Mouse (Mus musculus) stomach, postnatal 0 days (tissue): ENCODE data around the gene Car5a.

Experiments used
- CTCF ChIP-seq: IDR thresholded peaks from 2 replicates; pipeline ENCODE4 v1.5.1; 2016; ENCODE audit warnings: antibody characterized with exemption, low read depth, mild to moderate bottlenecking, moderate library complexity
- EP300 ChIP-seq: optimal IDR thresholded peaks from 2 replicates; pipeline ENCODE3; 2016; ENCODE audit warnings: antibody characterized with exemption

DNA sequence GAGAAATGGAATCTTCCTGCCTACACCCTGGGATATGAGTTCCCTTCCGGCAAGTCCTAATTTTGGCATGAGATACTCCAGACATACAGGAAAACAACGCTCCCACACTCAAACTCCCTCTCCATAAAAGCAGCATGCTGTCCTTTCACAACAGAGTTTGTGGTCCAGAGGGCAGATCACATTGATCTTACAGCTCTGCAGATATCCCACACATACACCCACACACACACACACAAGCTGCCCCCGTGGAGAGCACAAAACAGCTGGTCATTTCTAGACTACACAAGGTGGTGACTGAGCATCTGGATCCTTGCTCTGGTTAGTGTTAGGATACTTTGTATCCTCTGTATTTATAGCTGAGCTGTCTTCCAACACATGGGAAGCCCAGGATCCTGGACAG, 69.7 kb downstream of the Car5a start:
- TF ChIP-seq CTCF (no peak), EP300 (no peak)
